Mouse (Mus musculus) mouse embryonic stem cell (cell line): ENCODE results near the gene Foxp1.

Experiments
- in situ Hi-C, 2 experiments: fragments of 300-500 bp; cut with MboI; formaldehyde crosslinking; loops; 1 replicate in 1 of 2; 3 replicates in 1 of 2; pipeline ENCODE4 v1.14.3; 2019 to 2020; ENCODE audit warnings: low sequenced_read_pairs in 2 of 2, low pct_unique_long_range_greater_than_20kb in 1 of 2, mixed read lengths in 1 of 2; ENCODE audit not compliant: unreplicated experiment in 1 of 2

Foxp1 gene

GRCm38 (mm10) chr6:99093856-99094255, 428.7 kb downstream of the Foxp1 start:
- in situ Hi-C loops = no loop called here

GRCm38 (mm10) chr6:99093208-99093607, 429.3 kb downstream of the Foxp1 start:
- in situ Hi-C loops = no loop called here

GRCm38 (mm10) chr6:99091799-99092198, 430.7 kb downstream of the Foxp1 start:
- in situ Hi-C loops = no loop called here

- in situ Hi-C loops = no loop called here
These were observed 434.9 kb downstream of the Foxp1 start for GRCm38 (mm10) chr6:99087598-99087997.

GRCm38 (mm10) chr6:99084956-99085355, 437.6 kb downstream of the Foxp1 start:
- in situ Hi-C loops = no loop called here

- in situ Hi-C loops = no loop called here
These were observed 441.3 kb downstream of the Foxp1 start for GRCm38 (mm10) chr6:99081259-99081658.

GRCm38 (mm10) chr6:99079041-99079835, 443.3 kb downstream of the Foxp1 start:
- in situ Hi-C loops = no loop called here

- in situ Hi-C loops = no loop called here
These were observed 444.4 kb downstream of the Foxp1 start for GRCm38 (mm10) chr6:99078089-99078488.

GRCm38 (mm10) chr6:99073303-99074271, 448.9 kb downstream of the Foxp1 start:
- in situ Hi-C loops = no loop called here

- in situ Hi-C loops = no loop called here
These were observed 451.8 kb downstream of the Foxp1 start for GRCm38 (mm10) chr6:99070710-99071109.

- in situ Hi-C loops = no loop called here
These were observed 452.8 kb downstream of the Foxp1 start for GRCm38 (mm10) chr6:99069726-99070125.

GRCm38 (mm10) chr6:99065569-99066353, 456.8 kb downstream of the Foxp1 start:
- in situ Hi-C loops = no loop called here

- in situ Hi-C loops = no loop called here
These were observed 458.5 kb downstream of the Foxp1 start for GRCm38 (mm10) chr6:99063982-99064484.

GRCm38 (mm10) chr6:99062931-99063330, 459.6 kb downstream of the Foxp1 start:
- in situ Hi-C loops = no loop called here

- in situ Hi-C loops = no loop called here
These were observed 463.8 kb downstream of the Foxp1 start for GRCm38 (mm10) chr6:99058688-99059087.

- in situ Hi-C loops = no loop called here
These were observed 465.4 kb downstream of the Foxp1 start for GRCm38 (mm10) chr6:99057113-99057553.

- in situ Hi-C loops = no loop called here
These were observed 466.1 kb downstream of the Foxp1 start for GRCm38 (mm10) chr6:99056379-99056778.

GRCm38 (mm10) chr6:99053998-99054397, 468.5 kb downstream of the Foxp1 start:
- in situ Hi-C loops = no loop called here
